Mouse (Mus musculus) urinary bladder, postnatal 4 days (tissue): ENCODE measurements around the gene Nubpl.

Experiments
- DNase-seq, 2 experiments: peaks; one replicate each; pipeline ENCODE4 v3.0.0; 2021 to 2022; ENCODE audit warnings: low spot score in 2 of 2

Nubpl gene

DNA sequence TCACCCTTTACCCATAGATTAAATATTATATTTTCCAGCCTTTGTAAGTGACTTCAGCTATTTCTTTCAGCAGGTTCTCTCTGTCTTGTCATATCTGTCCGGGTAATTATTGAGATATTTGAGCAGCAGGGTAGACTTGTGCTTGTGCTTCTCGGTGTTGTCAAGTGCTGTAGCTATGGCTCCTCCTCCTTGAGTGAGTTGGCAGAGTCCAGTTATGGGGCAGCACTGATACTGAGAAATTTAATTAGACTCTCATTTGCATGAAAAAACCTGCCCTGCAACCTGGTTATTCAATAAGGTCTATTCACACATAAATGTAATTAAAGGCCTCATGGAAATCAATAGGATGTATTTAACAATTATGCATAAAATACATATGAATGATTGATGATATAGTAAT lies 145.2 kb downstream of the Nubpl start:
- DNase-seq, result no peak

DNA sequence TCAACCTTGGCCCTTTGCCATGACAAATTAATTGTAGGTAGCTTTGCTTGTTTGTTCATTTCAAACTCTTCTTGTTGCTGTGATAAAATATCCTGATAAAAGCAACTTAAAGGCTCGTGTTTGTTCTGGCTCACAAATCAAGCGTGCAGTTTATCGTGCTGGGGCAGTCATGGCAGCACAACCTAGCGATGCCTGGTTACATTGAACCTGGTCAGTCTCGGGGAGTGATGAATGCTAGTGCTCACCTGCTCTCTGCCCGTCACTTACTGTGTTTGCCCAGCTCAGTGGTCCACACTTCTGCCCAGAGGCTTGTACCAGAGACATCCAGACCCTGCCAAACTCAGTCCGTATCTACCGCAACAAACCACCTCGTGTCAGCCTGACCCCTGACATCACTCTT lies 149.9 kb downstream of the Nubpl start:
- no peak for DNase-seq

DNA sequence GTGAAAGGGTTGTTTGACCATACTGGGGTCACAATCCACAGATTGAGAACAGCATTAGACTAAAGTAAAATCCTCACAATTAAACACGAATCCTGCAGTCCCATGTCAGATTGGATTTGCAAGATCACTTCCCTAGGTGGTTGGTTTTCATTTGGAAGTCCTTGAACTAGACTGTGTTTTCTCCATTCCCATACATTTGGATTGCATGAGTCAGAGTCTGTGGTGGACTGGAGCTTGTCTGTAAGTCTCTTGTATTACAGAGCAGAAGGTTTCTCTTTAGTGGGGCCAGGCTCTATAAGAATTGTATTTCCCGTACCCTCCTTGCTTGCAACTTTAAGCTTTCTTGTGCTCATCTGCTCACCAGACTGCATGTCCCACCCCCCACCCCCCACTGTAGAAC lies 151.0 kb downstream of the Nubpl start:
- DNase-seq, result no peak

DNA sequence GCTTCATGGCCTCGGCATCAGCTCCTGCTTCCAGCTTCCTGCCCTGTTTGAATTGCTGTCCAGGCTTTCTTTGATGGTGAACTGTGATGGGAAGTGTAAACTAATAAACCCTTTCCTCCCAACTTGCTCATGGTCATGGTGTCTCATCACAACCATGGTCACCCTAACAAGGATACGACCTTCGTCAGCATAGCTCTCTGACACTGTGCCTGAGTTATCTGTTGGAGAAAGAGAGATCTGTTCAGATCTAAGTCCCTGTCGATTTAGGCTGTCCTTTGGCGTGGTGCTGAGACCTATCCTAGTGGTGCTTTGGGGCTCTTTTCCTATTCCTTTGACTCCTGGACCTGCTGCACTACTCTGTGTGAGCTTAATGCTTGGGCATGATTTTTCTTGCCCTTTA lies 156.6 kb downstream of the Nubpl start:
- no peak for DNase-seq

DNA sequence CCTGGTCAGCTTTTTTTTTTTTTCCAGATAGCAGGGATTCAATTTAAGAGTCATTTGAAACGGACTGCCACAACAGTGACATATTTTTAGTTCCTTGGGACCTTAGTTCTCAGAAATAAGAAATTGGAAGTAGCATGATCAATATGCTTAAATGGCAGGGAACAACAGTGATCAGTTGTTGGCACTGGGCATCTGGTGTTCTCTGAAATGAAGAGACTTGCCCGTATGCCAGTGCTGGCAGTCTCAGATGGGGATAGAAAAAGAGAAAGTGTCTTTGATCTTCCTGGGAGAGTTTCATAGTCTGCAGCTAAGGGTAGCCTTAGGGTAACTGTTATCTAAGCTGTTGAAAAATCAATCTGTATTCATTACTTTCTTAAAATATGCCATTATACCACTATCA lies 170.6 kb downstream of the Nubpl start:
- DNase-seq, result no peak

DNA sequence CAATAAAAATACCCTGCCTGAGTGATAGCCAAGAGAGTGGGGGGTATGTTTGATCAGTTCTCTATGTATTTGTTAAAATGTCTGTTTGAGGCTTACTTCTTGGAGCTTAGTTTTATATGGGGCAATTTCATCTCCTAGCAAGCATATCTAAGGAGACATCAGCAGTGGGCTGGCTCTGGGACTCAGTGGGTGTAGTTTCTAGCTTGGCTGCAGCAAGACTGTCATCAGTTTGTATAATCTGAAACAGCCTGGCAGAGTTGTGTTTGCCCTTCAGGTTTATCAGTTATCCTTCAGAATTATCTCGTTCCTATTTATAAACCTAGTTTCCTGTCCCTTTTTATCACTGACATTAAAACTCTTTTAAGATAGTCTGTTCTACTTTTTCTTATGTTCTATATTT lies 175.3 kb downstream of the Nubpl start:
- DNase-seq, result no peak

DNA sequence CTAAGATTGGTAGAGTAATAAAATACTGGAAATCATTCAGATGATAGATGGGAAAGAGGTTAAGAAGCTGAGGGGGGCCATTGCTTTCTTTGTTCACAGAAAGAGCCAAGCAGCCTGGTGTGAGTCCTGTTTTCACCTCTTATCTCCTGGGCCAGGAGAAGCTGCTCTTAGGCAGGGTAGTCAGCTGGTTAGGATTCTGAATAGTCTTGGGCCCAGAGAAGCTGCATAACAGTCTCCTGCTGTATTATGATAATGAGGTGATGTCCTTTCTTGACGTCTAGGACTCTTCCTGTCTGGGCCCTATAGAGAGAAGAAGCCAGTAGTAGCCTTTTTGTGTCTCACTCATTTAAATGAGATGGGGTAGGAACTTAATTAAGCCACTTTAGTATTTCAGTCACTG lies 178.8 kb downstream of the Nubpl start:
- DNase-seq, result no peak

DNA sequence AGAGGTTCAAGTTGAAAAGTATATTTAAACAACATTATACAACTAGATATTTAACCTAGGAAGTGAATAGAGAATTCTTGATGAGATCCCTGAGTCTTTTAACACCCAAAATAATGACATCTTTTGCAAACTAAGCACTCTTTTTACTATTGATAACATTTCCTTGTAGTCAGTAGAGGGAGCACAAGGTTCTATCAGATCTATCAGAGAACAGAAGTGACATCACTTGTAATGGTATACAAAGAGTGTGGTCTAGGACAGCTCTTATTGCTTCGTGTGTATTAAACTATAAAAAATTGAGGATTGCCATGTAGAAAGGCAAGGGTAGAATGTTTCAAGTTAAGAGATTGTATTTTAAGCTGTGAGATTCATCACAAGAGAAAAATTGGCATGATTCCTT lies 183.7 kb downstream of the Nubpl start:
- no peak for DNase-seq

DNA sequence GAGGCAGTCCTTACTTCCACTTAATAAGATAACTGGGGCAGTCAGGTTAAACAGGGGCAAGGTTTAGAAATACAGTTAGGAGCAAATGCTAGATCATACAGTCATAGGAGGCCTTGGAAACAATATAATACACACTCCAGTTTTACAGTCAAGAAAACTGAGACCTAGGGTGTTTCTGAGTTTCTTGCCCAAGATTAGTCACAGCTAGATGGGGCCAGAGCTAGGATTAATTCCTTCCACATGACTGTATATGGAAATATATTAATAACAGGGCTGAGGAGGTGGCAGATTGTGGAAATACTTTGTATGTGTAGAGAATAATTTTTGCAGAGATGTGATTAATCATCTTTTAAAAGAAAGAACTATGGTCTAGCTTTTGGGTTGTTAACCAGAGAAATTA lies 186.9 kb downstream of the Nubpl start:
- no peak for DNase-seq

DNA sequence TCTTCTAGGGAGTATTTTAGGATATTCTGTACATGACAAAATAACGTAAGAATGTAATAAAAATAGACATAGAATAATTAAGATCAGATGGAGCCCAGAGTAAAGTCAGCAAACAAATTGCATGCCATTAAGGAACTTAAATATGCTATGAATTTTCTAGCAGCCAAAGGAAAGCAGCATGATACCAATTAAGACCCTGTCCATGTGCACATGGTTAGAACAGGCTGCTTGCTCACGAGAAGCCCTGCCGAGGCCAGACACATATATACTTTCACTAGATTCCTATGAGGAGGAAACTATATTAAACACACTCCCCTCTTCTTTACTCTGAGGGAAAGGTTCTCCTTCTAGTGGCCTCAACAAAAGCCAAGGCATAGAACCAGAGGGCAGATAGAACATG lies 189.3 kb downstream of the Nubpl start:
- no peak for DNase-seq

DNA sequence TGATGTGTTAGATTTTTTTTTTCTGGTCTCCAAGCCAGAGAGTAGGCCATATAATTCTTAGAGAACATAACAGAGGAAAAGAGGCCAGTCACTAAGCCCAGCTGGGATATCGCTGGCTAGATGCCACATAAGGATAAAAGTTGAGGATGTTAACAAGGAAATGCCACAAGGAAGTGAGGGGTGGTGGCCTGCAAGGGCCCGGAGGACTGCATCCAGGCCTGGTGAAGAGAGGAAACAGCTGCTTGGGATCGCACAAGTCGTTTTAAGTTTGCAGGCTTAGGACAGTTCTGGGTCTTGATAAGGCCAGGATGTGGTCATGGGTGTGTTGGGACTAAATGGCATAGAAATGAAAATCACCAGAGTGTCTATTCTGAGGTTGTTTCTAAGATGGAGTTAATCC lies 191.0 kb downstream of the Nubpl start:
- peak in 1 of 2 experiments; percentile 33 for DNase-seq

DNA sequence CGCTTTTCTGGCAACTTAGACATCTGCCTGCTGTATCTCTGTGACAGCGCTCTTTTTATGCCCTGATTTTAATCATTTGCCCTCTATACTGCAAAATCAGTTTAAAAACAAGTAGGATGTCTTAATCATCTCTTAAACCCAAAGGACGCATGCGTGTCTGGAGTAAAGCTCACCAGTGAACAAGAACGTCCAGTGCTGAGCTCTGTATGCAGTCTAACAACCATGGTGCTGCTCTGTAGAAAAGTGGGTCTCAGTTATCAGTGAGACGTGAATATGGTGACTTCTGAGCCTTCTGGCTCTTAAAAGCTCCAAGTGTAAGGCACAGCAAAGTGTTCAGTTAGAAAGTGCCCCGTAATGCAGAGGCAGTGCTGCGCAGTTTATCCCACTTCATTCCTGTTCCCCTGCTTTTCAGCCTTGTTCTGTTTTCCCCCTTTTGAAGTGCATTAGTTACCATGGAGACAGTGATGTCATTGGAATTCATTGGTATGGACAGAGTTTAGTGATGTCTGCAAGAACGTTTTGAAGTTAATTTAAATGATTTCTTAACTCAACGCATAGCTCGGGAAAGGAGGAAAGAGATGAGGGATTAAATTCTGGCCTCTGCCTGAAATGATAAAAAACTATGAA lies 191.5 kb downstream of the Nubpl start:
- no peak for DNase-seq

DNA sequence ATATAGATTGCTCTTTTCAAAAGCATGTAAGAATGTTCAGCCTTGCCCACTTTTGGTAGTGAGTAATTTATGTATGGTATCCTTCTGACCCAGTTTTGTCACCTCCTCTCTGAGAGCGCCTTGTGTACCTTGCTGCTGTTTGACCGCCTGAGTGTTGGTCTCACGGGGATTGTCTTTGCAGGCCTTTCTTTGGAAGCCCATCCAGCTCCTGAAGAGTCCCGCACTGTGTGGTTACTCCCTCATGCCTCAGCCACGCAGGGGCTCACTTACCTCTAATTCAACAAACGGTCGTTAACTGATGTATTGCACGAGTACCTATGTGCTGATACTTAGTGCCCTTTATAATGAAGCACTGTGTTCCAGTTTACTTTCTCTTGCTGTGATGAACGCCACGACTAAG lies 192.1 kb downstream of the Nubpl start:
- DNase-seq, result no peak

DNA sequence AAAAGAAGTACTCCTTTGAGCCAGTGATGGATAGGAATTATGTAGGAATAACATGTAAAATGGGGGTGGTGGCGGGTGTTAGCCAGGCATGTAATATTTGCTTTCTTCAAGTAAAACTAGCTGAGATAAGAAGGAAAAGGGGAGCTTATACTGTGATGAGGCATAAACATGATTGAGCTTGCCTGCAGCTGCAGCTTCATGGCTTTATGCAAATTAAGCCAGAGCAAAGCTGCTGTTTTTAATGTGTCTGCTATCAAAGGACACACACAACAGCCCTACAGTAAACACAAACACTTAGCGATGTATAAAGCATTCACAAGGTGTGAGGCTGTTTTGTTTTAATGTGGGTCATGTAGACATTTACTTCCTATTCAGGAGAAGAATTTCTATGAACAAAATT lies 196.4 kb downstream of the Nubpl start:
- DNase-seq, result no peak

DNA sequence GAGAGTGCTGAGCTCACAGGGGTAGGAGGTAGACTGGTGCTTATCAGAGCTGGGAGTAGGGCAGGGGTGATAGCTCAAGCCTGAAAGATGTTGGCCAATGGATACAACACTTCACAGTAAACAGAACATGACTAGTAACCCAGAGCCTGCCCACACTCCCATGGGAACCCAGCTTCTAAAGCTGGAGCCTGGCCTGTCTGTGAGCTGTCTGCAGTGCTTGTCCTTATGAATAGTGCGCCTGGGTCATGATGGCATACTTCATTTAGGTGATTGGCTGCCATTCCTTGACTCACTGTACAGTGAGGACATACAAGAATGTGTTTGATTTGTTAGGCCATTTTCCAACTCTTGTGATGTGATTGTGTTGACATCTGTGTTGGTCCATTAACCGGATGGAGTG lies 200.5 kb downstream of the Nubpl start:
- DNase-seq, result no peak

DNA sequence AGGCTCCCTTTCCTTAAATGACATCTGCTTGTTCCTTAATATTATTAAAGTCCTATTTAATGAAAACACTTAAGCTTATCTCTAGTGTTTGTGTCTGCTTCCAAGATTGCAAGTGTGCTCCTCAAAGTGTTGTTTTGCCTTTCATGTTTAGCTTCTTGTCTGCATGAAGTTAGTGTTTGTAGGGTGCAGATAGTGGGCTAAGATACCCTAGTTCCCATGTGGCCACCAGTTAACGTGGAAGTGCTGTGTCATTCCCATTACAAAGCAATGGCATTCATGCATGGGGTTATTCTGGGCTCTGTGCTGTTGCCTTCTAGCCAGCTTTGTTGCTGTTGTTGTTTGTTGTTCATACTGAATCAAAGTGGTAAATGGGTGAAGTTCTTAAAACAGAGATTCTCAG lies 201.1 kb downstream of the Nubpl start:
- no peak for DNase-seq

DNA sequence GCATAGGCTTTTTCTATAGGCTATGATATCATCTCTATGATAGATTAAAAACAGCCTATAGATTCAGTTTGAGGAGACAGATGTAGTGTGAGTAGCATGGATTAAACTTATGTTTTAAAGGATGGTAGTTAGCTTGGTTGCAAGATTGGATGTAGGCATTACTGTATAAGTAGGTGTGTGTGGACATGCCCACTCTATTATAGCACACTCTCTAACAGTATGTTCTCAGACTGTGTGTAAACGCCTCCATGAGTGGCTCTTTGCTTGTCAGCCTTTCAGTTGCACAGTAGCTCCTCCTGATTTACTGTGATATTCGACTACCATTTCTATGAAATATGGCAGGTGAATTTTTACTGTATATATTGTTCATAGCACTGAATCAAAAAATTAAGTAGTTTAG lies 205.4 kb downstream of the Nubpl start:
- DNase-seq, result no peak

DNA sequence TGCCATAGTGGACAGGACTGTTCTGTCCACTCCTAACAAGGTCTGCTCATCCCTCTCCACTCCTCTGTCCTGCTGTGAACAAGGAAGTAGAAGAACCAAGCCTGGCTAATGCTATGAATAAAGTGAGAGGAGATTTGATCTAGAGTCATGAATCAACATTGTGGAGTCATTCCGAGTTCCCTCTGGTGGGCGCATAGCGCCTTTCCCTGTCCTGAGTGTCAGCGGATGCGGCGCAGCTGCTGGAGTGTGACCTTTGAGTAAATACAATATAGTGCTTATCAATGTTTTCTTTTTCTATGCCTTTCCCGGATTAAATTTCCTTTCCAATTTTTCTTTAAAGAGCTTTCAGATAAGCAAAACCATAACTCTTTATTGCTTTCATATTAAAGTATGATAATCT lies 208.8 kb downstream of the Nubpl start:
- DNase-seq, result no peak

DNA sequence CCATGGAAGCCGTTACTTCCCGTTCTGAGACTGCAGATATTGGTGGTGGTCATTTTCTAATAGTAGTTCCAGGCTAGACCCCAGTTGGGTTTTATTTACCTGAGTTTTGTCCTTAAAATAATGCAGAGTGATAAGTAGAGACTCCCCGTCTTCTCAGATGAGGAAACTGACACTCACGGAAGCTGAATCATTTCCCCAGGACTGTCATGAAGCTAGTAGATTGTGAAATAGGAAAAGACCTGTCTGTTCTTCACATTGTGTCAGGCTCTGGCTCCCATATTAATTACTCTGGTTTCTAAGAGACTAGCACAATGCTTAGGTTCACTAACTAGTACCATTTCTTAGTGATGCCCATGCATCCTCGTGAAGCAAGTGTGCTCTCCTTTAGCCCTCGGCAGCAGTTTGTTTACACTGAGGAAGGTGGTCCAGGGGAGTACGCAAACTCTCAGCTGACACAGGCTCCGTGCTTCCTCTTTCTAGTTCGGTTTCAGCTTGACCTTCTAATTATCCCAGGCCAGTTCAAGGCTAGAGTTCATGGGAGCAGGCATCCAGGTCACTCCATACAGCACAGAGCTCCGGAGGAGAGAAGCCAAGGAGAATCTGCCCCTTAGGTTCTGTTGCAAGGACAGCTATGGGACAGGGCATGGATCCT lies 209.9 kb downstream of the Nubpl start:
- no peak for DNase-seq

DNA sequence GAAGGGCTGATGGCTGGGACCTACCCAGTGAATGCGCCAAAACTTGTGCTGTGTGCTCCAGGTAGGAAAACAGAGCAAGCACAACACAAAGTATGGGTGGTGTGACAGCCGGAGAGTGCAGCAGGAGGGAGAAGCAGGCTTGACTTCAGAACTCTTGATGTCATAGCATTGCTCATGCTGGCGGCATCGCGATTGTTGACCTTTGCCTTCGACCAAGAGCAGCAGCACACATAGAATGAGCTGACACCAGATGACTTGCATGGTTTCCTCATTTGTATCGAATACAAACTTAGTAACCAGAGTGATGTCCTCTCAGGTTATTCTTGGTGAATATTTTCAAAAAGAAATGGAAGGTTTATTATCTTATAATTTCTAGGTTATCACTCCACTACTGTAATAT lies 211.1 kb downstream of the Nubpl start:
- no peak for DNase-seq

DNA sequence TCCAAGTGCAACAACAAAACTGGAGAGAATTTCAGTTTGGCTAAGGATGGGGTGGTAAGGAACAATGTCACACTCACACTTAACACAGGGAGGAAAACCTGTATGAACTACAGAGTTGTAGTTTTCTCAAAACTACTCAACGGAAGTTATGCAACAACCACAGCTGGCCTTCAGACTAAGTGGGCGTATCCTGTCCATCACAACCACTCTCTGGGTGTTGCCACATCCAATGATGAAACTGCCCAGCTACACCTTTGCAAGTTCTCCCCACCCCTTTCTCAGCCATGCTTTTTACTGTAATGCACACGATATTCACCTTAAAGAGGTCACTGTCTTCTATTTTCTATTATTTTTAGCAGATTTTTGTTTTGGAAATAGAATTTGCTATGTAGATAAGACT lies 217.3 kb downstream of the Nubpl start:
- DNase-seq, result no peak

DNA sequence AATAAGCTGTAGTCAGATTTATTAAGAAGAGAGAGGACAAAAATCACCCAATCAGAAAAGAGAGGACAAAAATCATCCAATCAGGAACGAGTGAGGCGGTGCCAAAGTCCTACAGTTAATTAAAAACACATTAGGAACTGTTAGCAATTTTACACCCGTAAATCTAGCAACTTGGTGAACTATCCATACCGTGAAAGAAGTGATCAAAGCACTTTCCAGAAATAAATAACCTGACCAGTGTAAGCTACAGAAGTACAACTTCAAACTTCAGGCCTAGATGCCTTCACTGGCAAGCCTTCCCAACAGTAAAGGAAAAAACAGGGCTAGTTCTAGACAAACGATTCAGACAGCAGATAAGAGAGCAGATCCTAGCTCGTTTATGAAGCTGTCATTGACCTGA lies 220.1 kb downstream of the Nubpl start:
- no peak for DNase-seq

DNA sequence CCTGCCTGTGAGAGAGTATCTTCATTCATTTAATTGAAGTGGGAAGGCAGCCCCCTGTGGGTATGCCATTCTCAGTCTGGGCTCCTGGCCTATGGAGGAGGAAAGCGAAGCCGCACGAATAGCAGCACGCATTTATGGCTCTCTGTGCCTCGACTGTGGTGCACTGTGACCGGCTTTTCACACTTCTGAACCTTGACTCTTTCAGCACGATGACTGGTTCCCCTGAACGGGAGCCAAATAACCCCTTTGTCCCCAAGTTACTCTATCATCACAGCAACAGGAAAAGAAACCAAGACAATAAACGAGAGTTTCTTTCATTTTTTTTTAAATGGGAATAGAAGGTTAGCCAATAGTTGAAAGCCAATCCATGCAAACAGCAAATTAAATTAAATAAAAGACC lies 220.9 kb downstream of the Nubpl start:
- no peak for DNase-seq

DNA sequence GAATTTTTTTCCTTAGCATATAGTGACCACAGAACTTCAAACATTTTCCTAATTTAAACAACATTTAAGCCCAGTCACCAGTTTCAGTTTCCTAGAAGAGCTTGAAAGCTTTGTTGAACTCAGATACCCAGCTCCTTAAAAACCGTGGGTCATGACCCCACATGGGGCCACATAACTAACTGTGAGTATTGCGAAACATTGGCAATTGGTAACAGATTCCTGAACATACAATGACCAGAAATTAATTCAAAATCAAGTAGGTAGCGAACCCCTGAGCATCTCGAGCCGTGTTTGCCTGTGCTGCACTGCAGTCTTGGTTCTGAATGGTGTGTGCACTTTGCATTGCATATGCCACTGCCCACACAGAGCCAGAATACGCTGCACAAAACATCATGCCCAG lies 221.6 kb downstream of the Nubpl start:
- DNase-seq, result no peak
